Mouse (Mus musculus) retina, embryonic 14.5 days (tissue): ENCODE measurements around the gene Msi2.

Experiments used
- DNase-seq: peaks from one replicate; pipeline ENCODE4 v3.0.0-alpha.2; 2015; ENCODE audit warnings: low spot score

Msi2 gene

GRCm38 (mm10) chr11:88539637-88540478 lies 178.5 kb downstream of the Msi2 start:
- peak; percentile 79 for DNase-seq

GRCm38 (mm10) chr11:88538710-88539340 lies 179.5 kb downstream of the Msi2 start:
- DNase-seq = no peak

- DNase-seq = no peak
These were observed 181.0 kb downstream of the Msi2 start for GRCm38 (mm10) chr11:88537344-88537743.

GRCm38 (mm10) chr11:88536861-88537260 lies 181.5 kb downstream of the Msi2 start:
- DNase-seq = no peak

GRCm38 (mm10) chr11:88534331-88534929 lies 183.9 kb downstream of the Msi2 start:
- DNase-seq = peak; percentile 92

GRCm38 (mm10) chr11:88532016-88532415 lies 186.3 kb downstream of the Msi2 start:
- DNase-seq = no peak

- no peak for DNase-seq
These were observed 188.3 kb downstream of the Msi2 start for GRCm38 (mm10) chr11:88530032-88530431.

GRCm38 (mm10) chr11:88528522-88529101 lies 189.7 kb downstream of the Msi2 start:
- DNase-seq = no peak

GRCm38 (mm10) chr11:88526711-88527110 lies 191.6 kb downstream of the Msi2 start:
- no peak for DNase-seq

- peak; percentile 65 for DNase-seq
These were observed 193.3 kb downstream of the Msi2 start for GRCm38 (mm10) chr11:88524790-88525575.

- no peak for DNase-seq
These were observed 193.9 kb downstream of the Msi2 start for GRCm38 (mm10) chr11:88524437-88524789.

- no peak for DNase-seq
These were observed 194.4 kb downstream of the Msi2 start for GRCm38 (mm10) chr11:88523921-88524320.

GRCm38 (mm10) chr11:88523511-88523910 lies 194.8 kb downstream of the Msi2 start:
- DNase-seq = no peak

- no peak for DNase-seq
These were observed 196.2 kb downstream of the Msi2 start for GRCm38 (mm10) chr11:88522114-88522513.

- peak; percentile 81 for DNase-seq
These were observed 197.2 kb downstream of the Msi2 start for GRCm38 (mm10) chr11:88520951-88521730.

GRCm38 (mm10) chr11:88518361-88518760 lies 200.0 kb downstream of the Msi2 start:
- no peak for DNase-seq

- no peak for DNase-seq
These were observed 201.5 kb downstream of the Msi2 start for GRCm38 (mm10) chr11:88516596-88517485.

GRCm38 (mm10) chr11:88515736-88516583 lies 202.4 kb downstream of the Msi2 start:
- no peak for DNase-seq

- no peak for DNase-seq
These were observed 203.0 kb downstream of the Msi2 start for GRCm38 (mm10) chr11:88515267-88515666.
